Mouse (Mus musculus): ENCODE measurements at regions not wholly inside any gene's neighbourhood (a gene's known extent, or its start where the extent isn't known, plus 50 kb on each side); places are given as distances from the start of the nearest gene placed in this dataset.

DNA sequence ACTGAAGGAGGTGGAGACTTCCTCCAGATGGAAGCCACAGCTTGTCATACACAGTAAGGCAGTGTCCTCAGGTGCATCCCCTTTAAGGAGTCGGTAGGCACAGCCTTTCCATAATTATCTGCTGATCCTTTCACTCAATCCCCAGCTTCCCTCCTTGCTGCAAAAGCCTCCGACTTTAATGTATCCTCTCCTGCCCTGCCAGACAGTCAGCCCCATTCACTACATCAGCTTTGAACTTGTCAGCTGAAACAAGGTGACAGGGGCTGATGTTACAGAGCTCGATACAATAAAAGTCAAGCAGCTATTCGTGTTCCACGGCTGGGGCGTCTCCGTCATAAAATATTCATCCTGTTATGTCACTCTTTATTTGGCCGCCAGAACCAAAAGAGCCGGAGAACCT is 402.8 kb downstream of the Cbln4 start:
- TF ChIP-seq TCF3 (IDR thresholded peaks at IDR 0.05; ENCODE audit: insufficient read length, low read depth) (no peak), TCF12 (IDR thresholded peaks at IDR 0.05; ENCODE audit: insufficient read depth, poor library complexity, severe bottlenecking) (no peak), POLR2A (IDR thresholded peaks at IDR 0.05; ENCODE audit: insufficient read length, low read depth) (no peak), USF1 (IDR thresholded peaks at IDR 0.05; ENCODE audit: low read depth) (no peak), MAX (IDR thresholded peaks at IDR 0.05; ENCODE audit: low read depth) (no peak), E2F4 (IDR thresholded peaks at IDR 0.05; ENCODE audit: insufficient read depth) (no peak), MYOG (IDR thresholded peaks at IDR 0.05; ENCODE audit: control insufficient read depth in 1 of 3, insufficient read depth in 1 of 3, insufficient read length in 2 of 3, low read depth in 2 of 3) (no peak), POLR2AphosphoS2 (IDR thresholded peaks at IDR 0.05; ENCODE audit: insufficient read length, low read depth) (no peak), SRF (IDR thresholded peaks at IDR 0.05; ENCODE audit: control insufficient read depth, insufficient read length, low read depth) (no peak), MYOD1 (IDR thresholded peaks at IDR 0.05; ENCODE audit: control insufficient read depth in 1 of 3, insufficient read length in 2 of 3, low read depth in 2 of 3) (no peak)

All from myocyte (in vitro differentiated cells).